Mouse (Mus musculus) left cerebral cortex, postnatal 36 days (tissue): ENCODE measurements around the gene Pex7. TPM values are rescaled to one million over a fixed set of nuclear protein-coding genes. Genes with fewer than 3 reads are reported as not detected.

Source experiments
- DNase-seq, 2 experiments: peaks; one replicate each; pipeline ENCODE4 v3.0.0; 2021 to 2022; ENCODE audit warnings: low spot score in 2 of 2, mixed read lengths in 1 of 2
- intact Hi-C: fragments of 180-260 bp; cut with DNase I; formaldehyde crosslinking; loops from one replicate; pipeline ENCODE4 v1.15.1; 2025
- total RNA-seq, 2 experiments: library from RNA; stranded (reverse); gene quantifications; 2 replicates each; pipeline ENCODE4 v1.2.3; 2021

Pex7 gene
- 10 to 100 TPM; 25.6 to 28.3 TPM for total RNA-seq

GRCm38 (mm10) chr10:19907246-19907804 lies at the start of gene Pex7:
Gene Pex7, minus strand, starts transcription at chr10:19907689.
- intact Hi-C loops, result no loop called here
- peak; percentile 95 to 96 for DNase-seq

GRCm38 (mm10) chr10:19956745-19957144 lies 49.3 kb upstream of the Pex7 start:
- intact Hi-C loops, result no loop called here
- no peak for DNase-seq

- intact Hi-C loops, result no loop called here
Measured at GRCm38 (mm10) chr10:19955817-19956216, 48.3 kb upstream of the Pex7 start.

GRCm38 (mm10) chr10:19954572-19954971 lies 47.1 kb upstream of the Pex7 start:
- no peak for DNase-seq

More at GRCm38 (mm10) chr10:19955817-19956216, 48.3 kb upstream of the Pex7 start:
- DNase-seq, result no peak

GRCm38 (mm10) chr10:19953032-19953761 lies 45.7 kb upstream of the Pex7 start:
- intact Hi-C loops, result no loop called here
- no peak for DNase-seq

More at GRCm38 (mm10) chr10:19954572-19954971, 47.1 kb upstream of the Pex7 start:
- intact Hi-C loops, result no loop called here

GRCm38 (mm10) chr10:19949106-19949505 lies 41.6 kb upstream of the Pex7 start:
- intact Hi-C loops, result no loop called here
- no peak for DNase-seq

- intact Hi-C loops, result no loop called here
- no peak for DNase-seq
Measured at GRCm38 (mm10) chr10:19948381-19948780, 40.9 kb upstream of the Pex7 start.

GRCm38 (mm10) chr10:19947901-19948300 lies 40.4 kb upstream of the Pex7 start:
- no peak for DNase-seq
- intact Hi-C loops, result no loop called here

GRCm38 (mm10) chr10:19947441-19947840 lies 40.0 kb upstream of the Pex7 start:
- intact Hi-C loops, result no loop called here
- DNase-seq, result no peak

GRCm38 (mm10) chr10:19946644-19947043 lies 39.2 kb upstream of the Pex7 start:
- intact Hi-C loops, result no loop called here
- DNase-seq, result no peak

GRCm38 (mm10) chr10:19945651-19946050 lies 38.2 kb upstream of the Pex7 start:
- intact Hi-C loops, result no loop called here
- no peak for DNase-seq

GRCm38 (mm10) chr10:19942621-19943020 lies 35.1 kb upstream of the Pex7 start:
- intact Hi-C loops, result no loop called here
- DNase-seq, result no peak

GRCm38 (mm10) chr10:19941914-19942313 lies 34.4 kb upstream of the Pex7 start:
- intact Hi-C loops, result no loop called here
- DNase-seq, result no peak

GRCm38 (mm10) chr10:19941063-19941462 lies 33.6 kb upstream of the Pex7 start:
- peak; percentile 39 to 66 for DNase-seq
- intact Hi-C loops, result no loop called here

- intact Hi-C loops, result no loop called here
- peak in 1 of 2 experiments; percentile 27 for DNase-seq
Measured at GRCm38 (mm10) chr10:19940626-19941025, 33.1 kb upstream of the Pex7 start.

- no peak for DNase-seq
- intact Hi-C loops, result no loop called here
Measured at GRCm38 (mm10) chr10:19940127-19940526, 32.6 kb upstream of the Pex7 start.

- DNase-seq, result no peak
- intact Hi-C loops, result loop anchor here (10.0 kb wide), 1 partner anchor 66 kb away; no protein-coding TSS in a partner anchor
Measured at GRCm38 (mm10) chr10:19939282-19939705, 31.8 kb upstream of the Pex7 start.

GRCm38 (mm10) chr10:19938738-19939137 lies 31.2 kb upstream of the Pex7 start:
- intact Hi-C loops, result loop anchor here (10.0 kb wide), 1 partner anchor 66 kb away; no protein-coding TSS in a partner anchor
- no peak for DNase-seq

- intact Hi-C loops, result loop anchor here (10.0 kb wide), 1 partner anchor 68 kb away; no protein-coding TSS in a partner anchor
- no peak for DNase-seq
Measured at GRCm38 (mm10) chr10:19936961-19937708, 29.6 kb upstream of the Pex7 start.

- DNase-seq, result no peak
- intact Hi-C loops, result loop anchor here (2.0 to 10.0 kb wide), 3 partner anchors 69 to 189 kb away; no protein-coding TSS in a partner anchor
Measured at GRCm38 (mm10) chr10:19935821-19936367, 28.4 kb upstream of the Pex7 start.
